Mouse (Mus musculus) embryo, embryonic 10 days (tissue): Measurements from ENCODE around the gene Ppp1r12b.

Source experiments
- DNase-seq: peaks from one replicate; pipeline ENCODE4 v3.0.0-alpha.2; 2015; ENCODE audit warnings: low spot score

Ppp1r12b gene

DNA sequence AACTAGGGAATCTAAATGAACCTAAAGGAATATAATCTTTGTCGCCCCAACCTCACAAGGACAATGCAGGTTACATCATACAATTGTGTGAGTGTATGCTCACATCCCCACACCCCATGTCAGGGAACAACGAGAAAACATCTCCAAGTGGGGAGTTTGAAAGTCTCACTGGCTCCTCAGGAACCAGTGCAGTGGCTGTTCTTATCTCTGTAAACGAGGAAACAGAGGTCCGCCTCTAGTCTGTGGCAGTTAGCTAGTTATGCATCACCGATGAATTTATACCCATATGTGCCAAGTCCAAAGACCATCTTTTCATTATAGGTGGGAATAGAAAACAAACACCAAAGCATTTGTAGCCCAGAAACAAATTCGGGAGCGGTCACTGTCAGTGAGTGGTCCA is 194.2 kb downstream of the Ppp1r12b start:
- DNase-seq, result no peak

DNA sequence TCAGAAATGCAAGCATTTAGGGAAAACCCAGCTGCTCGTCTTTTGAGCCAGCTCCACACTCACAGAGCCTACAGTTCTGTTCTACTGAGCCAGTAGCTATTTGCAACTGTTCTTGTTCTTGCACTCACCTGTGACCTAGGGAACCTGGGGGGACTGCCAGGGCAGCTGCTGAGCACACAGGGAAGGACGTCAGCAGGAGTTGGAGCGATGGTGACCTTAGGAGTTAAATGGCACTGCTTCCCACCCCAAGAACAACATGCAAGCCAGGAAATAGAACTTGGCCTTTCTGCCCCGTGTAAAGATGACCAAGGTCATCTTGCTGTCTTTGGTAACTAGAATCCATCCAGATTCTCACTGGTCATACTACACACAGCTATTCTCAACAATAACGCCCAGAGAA is 195.1 kb downstream of the Ppp1r12b start:
- DNase-seq, result no peak

DNA sequence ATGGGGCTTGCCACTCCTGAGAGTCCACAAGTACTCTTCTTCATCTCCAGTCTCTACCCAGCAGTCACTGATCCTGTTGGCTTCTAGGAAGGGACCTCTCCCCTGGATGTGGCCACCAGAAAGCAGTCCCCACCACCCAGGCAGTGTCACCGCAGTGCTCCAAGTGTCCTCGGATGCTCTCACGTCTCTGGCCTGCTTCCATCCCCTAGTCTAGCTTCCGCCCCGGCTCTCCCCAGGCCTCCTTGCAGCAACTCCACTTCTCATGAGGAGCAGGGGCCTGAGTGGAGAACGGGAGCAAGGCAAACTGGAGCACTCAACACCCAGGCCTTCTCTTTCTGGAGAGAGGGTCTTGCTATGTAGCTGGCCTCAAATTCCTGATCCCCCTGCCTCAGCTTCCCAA is 196.6 kb downstream of the Ppp1r12b start:
- no peak for DNase-seq

DNA sequence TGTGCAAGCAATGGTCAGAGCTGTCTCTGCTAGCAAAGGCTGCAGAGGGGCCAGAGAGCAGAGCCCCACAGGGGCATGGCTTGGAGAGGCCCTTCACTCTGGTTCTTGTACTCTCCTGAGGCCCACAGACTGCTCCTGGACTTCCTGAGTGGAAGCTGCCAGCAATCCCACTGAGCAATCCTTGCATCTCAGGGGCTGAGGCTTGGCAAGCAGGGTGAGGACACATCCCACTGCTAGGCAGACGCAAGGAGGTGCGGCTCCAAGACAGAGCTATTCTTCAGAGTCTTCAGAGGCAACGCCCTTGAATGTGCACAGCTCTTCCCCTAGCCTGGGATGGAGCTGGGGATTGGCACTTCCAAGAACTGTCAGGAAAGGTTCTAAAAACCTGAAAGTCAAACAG is 198.5 kb downstream of the Ppp1r12b start:
- DNase-seq, result no peak

DNA sequence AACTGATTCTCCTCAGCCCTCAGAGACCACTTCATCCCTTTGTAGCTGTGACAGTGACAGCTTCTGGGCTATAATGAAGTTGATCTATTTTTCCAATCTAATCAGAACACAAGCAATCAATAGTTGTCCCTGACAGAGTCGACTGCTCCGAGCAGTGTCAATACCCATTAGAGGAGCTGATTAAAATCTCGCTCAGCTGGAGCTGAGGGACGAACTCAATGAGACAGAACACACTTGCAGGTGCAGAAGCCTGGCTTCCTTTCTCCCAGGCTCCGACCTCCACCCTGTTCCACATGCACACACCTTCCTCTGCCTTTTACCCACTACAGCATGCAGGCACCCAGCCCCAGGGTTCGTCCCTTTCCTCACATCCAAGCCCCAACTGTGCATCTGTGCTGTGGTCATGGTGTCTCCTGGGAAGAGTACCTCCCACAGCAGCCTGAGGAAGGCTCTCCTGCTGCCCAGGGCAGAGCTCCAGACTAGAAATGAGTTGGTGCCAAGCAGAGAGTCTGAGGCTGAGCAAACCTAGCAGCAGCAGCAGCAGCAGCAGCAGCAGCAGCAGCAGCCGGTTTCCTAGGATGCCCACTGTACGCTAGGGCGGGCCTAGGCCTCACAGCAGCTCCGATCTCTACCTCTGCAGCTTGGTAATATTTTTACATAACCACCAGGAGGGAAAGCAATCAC is 199.4 kb downstream of the Ppp1r12b start:
- no peak for DNase-seq

DNA sequence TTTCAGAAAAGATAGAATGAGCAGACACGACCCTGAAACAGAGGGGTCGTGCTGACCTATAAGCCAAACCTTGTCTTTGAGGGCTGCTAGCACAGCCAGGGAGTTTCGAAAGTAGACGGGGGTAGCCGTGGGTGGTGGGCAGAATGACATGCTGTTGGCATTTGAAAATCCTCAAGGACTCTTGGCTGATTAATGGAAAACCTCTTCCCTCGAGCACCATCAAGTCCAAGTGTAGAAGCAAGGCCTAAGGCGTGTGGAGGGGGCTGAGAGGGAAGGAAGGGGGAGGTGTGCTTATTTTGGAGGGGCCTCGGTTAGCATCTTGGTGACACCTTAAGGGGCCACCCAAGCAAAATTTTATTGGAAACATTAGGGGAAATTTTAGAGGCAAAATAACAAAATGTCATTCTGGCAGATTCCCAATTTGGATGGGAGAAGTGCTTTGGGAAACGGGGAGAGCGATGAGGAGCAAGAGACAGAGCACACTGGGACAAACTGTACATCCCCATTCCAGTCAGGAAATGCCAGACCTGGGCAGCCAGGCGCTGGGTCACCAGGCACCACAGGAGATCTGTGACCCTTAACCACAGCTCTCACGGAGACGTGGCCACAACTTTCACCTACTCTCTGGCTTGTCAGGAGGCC is 200.1 kb downstream of the Ppp1r12b start:
- peak; percentile 34 for DNase-seq

DNA sequence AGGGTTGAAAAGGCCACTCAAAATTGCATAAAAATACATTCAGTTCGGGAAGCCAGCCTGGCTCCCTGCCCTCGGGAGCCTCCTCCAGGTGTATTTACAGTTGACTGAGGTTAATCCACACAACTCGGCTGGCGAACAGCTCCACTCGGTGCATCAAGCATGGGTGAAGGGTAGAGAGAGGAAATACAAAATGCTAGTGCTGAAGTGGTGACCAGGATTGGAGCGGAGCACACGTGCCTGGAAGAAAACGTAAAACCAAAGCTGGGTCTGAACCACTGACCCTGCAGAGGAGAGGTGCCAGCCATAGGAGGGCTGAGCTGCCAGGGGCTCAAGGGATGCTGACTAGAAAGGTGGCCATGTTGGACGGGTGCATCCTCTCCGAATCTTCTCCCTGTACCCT is 200.9 kb downstream of the Ppp1r12b start:
- DNase-seq, result no peak

DNA sequence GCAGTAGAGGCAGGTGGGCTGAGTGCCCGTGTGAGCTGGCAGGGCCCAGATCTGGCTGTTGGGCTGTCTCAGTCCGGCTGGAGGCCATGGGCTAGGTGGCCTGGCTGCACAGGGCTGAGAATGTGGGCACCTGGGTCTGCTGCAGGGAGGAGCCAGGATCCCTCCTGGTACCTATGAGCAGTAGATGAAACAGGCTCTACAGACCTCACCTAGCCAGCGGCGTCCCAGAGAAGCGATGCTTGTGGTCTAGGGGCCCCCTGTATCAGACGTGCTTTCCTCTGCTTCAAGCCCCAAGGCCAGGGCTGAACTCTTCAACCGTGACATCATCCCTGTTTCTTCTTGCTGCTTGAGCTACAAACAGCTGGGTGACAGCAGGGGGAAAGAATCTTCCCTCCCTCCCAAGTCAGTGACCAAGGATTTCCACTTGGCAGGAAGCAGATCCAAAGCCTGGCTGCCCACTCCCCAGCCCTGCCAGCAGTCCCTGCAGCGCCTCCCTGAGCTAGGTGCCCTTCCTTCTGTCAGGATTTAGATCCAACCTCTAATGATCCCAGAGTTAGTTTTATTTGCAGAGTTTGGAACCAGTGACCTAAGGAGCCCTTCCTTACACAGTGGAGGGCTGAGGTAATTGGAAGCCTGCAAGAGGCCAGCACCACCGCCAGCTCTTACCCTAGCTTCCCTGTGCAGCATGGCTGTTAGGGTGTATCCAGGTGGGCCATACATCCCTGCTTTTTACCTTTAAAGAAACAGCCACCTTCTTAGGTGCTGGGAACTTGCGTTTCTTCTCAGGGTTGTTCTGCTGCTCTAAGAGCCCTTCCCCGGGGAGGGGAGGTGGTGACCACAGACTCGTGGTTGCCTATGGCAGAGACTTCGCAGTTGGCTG is 201.8 kb downstream of the Ppp1r12b start:
- DNase-seq, result no peak

DNA sequence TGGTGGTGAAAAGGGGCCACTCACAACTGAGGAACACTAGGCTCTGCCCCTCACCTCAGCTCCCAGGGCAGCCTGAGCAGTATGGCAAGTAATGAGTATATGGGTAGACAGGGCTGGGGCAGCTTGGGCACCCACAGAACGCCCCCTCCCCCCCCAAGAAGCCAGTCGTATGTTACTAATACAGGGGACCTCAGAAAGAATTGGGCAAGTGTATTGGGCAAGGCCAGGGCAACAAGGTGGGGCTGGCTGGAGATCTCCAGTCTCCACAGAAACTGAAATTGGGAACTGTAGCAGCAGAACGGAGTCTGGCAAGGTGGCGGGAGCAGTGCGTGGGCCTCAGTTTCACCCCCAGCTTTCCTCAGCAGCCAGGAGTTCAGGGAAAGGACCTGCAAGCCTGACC is 203.3 kb downstream of the Ppp1r12b start:
- DNase-seq, result no peak

DNA sequence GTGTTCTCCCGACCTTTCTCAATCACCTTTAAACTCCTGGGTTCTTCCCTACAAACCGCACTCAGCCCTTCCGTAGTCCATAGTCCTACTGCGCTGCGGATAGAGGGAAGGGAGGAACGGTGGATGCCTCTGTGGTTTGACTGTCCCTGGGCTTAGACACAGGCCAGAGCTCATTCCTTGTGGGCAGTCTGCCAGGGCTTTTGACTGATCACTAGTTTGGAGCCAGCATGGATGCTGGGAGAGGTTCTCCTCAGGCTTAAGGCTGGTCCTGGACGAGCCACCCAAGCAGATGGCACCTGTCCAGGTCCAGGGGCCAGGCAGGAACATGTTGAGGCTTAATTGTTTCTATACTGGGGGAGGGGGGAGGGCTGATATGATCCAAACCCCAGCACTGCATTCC is 205.9 kb downstream of the Ppp1r12b start:
- DNase-seq, result no peak

DNA sequence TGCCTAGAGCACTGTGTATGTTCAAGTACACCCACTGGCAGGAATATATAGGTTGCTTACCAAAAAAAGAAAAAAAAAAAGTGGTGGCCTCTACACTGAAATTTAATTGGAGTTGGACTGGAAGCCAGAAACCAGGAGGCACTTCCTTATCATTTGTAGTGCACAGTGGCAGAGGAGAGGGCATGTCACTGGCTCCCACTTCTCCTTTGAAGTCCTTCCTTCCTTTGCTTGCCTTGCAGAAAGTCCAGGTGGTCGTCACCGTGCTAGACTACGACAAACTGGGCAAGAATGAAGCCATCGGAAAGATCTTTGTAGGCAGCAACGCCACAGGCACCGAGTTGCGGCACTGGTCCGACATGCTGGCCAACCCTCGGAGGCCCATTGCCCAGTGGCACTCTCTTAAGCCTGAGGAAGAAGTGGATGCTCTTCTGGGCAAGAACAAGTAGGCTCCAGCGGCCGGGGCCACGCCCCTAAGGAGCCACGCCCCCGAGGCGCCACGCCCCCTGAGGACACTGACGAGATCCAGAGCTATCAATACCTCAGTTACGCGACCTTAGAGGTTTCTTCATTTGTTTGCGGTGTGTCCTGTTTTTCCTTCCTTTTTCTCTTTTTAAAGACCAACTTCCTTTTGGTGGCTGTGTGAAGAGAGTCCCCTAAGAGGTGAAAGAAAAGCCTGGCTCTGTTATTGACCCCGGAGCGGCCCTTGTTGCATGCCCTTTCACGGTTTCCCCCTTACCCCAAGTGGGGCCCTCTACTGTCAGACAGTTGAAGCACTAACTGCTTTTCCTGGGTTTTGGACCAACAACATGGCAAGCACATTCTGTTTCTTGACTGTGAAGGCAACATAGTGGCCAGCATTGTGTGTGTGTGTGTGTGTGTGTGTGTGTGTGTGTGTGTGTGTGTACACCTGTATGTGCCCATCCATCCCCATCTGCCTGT is 208.2 kb downstream of the Ppp1r12b start:
- DNase-seq, result peak; percentile 71

DNA sequence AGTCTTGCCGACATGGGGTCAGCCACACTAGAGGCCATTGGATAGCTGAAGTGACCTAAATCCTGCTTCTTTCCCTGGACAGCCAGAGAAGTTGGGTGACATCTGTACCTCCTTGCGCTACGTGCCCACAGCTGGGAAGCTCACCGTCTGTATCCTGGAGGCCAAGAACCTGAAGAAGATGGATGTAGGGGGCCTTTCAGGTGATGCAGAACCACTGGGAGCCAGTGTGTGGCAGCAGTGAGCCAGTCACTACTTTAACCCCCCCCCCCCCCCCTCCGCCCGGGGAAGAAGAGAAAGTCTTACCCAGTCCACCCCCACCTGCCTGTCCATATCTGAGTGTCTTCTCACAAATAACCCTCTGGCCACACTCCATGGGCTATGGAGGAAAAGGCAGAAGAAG is 210.1 kb downstream of the Ppp1r12b start:
- peak; percentile 29 for DNase-seq

DNA sequence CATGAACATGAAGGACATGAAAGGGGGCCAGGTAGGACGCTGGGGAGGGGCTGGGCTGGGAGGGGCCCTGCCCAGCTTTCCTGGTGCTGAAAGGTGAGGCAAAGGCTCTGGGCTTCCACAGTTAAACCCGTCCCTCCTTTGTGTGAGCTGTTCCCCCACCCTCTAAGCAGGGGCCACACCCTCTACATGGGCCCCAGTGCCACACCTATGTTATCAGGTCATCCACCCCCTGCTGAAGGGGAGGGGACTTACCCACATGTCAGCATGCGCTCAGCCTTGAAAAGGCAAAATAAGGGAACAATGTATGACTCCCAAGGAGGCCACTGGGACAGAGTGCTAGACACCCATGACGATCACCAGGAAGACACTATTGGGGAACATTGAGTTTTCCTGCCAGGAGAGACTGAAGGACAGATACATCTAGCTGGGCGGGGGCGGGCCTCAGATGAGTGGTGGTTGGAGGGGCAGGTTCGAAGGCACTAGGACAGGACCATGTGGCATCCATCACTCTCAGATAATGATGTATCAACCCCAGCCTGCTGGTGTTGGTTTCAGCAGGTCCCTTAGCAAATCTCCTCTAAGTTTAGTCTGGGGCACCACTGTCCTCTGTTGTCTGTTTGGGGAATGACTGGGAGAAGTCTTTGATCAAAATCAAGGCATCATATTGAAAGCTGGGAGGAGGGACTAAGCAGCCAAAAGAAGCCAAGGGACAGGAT is 213.6 kb downstream of the Ppp1r12b start:
- no peak for DNase-seq

DNA sequence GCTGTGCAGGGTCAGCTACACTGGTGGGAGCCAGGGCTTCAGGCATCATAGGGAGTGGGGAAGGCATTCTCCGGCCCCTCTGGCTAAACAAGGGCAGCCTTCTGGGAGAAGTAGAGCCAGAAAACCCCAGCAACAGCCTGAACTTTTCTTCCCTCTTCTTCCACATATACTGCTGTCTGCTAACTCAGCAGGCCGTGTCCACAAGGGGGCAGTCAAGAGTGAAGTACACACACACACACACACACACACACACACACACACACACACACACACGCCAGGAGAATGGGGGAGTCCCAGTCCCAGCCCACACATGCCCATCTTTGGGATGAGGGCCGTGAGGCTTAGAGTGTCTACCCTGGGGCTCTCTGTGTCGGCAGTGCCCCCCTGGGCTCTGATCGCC is 214.3 kb downstream of the Ppp1r12b start:
- DNase-seq, result peak; percentile 30

DNA sequence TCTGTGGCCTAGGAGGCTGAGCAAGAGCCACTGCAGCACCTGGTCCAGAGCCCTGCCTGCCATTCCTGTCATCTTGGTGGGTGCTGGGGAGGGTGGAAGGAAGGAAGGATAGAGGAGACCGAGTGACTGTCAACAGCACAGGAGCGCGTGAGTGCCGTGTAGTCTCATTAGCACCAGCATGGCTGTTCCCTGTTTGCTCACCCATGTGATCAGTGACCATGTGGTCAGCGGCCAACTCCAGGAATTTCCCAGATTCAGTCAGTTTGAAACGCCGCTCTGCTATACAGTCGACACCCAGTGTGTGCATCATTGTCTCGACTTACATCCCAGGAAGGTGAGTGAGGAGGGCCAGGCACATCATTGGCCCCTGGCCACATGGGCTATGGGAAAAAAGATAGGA is 218.3 kb downstream of the Ppp1r12b start:
- no peak for DNase-seq

DNA sequence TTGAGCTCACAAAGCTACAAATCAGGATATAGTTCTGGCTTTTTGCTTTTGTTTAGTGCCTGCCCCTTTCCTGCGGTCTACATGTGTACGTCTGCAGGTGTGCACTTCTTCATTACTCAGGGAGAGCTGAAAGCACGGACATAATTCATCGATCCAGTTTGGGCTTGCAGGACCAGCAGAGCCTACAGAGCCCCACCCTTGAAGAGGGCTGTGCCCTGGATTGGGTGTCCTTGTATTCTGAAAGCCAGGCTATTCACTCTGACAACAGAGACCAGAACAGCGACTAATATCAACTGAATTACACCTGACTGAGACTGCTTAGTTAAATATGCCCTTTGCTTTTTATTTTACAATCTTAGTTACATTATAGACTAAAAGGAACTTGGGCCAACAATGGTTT is 222.1 kb downstream of the Ppp1r12b start:
- no peak for DNase-seq

DNA sequence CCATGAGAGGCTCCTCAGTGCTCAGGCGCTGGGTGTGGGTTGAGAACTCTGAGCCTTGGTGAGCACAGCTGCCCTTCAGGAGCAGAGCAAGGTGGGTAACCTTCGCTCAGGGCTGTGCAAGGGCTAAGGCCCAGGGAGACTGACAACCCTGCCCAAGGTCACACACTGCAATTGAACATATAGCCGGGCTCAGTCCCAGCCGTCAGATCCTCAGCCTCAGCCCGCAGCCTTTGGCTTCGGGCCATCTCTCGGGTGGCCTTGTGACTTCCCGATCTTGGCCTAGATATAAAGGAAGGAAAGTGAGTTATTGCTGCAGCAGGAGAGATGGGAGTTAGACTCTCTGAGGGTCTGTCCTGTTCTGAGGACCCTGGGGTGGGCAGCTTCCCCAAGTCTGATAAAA is 228.5 kb downstream of the Ppp1r12b start:
- no peak for DNase-seq

DNA sequence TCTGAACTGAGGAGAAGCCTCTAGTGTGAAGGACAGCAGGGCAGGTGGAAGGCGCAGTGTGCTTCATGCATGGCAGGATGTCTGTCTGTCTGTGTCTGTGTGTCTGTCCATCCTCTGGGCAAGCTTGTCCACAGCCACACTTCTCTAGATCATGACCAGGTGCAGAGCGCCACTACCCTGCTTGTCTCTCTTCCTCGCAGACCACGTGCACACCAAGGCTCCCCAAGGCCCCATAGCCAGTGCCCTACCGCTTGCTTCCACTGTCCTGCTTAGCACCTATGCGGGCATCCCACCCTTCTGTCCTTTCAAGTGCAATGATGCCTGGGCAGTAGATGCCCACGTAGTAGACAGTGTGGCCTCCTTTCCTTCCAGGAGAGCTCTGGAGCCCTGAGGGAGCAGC is 229.3 kb downstream of the Ppp1r12b start:
- DNase-seq, result no peak

DNA sequence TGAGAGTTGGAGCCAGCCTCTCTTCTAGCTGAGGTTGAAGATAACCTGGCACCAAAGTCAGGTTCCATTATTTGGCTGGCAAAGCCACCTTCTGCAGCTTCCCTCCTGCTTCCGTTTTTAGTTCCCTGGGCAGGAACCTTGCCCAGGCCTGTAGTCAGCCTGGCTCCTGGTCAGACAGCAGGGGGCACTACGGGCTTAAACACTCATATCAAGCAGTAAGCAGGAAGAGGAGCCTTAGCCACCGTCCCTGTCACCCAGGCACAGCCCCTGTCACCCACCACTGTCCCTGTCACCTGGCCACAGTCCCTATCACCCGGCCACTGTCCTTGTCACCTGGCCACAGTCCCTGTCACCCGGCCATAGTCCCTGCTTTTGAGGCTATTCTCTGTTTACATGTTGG is 230.5 kb downstream of the Ppp1r12b start:
- peak; percentile 39 for DNase-seq

DNA sequence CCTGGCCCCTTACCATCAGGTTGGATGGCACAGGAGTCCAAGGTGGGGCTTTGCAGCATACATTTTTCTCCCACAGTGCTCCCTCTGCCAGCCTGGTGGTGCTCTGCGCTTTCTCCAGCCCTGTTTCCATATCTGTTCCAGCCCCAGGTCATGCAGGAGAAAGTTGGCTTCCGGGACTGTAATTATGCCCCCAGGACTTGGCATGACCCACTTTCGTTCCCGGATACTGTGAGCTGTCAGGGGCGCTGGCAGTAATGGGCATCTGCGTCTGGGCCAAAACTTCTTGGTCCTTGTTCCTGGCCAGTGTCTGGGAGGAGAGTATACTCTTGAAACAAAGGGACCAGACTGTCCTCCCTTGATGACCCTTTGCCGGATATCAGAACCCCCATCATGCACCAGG is 232.9 kb downstream of the Ppp1r12b start:
- DNase-seq, result no peak

DNA sequence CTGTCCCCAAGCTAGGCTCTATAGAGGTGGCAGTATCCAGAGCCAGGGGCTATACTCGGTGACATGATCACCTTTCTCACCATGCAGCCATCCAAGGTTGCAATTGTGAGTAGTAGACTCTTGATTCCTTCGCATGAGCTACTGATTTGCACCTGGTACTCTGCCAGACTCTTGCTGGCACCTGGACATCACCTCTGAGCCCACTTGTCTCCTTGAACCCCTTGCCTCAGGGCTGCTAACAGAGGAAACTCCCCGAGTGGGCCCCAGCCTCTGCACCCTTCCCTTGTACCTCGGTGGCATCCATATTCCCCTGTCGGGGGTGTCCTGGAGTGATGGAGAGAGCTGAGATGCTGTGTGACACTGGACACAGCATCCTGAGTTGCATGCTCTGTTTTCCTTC is 234.3 kb downstream of the Ppp1r12b start:
- DNase-seq, result no peak
